Mouse (Mus musculus): Measurements from ENCODE around the gene Ccdc148. TPM values are rescaled to one million over a fixed set of nuclear protein-coding genes. Genes with fewer than 3 reads are reported as not detected.

Gene Ccdc148
- polyA plus RNA-seq, 1 experiment = 0.02 TPM

DNA sequence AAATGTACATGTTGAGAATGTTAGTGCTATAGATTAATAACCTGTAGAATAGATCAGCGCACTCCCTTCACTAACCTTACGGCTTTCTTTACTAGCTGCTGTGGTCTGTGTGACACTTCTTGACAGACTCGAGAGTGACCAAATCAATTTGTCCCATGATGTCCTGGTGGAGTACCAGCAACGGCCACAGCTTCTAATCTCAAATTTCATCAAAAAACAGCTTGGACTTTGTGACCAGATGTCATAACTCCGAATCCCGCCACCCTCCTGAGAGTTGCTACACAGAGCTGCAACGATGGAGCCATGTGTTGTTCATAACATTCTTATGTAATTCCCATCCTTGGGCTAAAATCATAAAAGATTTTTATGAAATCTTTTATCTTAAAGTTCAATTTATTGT lies 370.5 kb downstream of the Ccdc148 start:
- H3K27me3 ChIP-seq (ENCODE audit: control insufficient read depth, insufficient read depth, insufficient read length) = peaks cover 3% of the 10 kb centered on the region
- no peaks in the 10 kb centered on the region for H3K79me2 ChIP-seq (ENCODE audit: control insufficient read depth, insufficient read depth)
- no peak overlapping the region for H3ac ChIP-seq (ENCODE audit: control insufficient read depth, insufficient read length, low read depth)
- TF ChIP-seq CTCF (IDR thresholded peaks at IDR 0.05; ENCODE audit: control insufficient read depth, insufficient read depth, insufficient read length) (no peak), MAX (IDR thresholded peaks at IDR 0.05) (no peak), USF1 (IDR thresholded peaks at IDR 0.05; ENCODE audit: low read depth) (no peak), MYOD1 (IDR thresholded peaks at IDR 0.05; ENCODE audit: control insufficient read depth, insufficient read length, low read depth) (no peak), CEBPB (IDR thresholded peaks at IDR 0.05; ENCODE audit: low read depth) (no peak), FOSL1 (IDR thresholded peaks at IDR 0.05; ENCODE audit: insufficient read depth, low read length, poor library complexity, severe bottlenecking) (no peak)
- H3K36me3 ChIP-seq (ENCODE audit: control insufficient read depth, insufficient read depth) = no peaks in the 10 kb centered on the region
- H3K79me3 ChIP-seq (ENCODE audit: low read depth) = no peaks in the 10 kb centered on the region
- H3K4me3 ChIP-seq (ENCODE audit: insufficient read depth, poor library complexity, severe bottlenecking) = no peak overlapping the region

DNA sequence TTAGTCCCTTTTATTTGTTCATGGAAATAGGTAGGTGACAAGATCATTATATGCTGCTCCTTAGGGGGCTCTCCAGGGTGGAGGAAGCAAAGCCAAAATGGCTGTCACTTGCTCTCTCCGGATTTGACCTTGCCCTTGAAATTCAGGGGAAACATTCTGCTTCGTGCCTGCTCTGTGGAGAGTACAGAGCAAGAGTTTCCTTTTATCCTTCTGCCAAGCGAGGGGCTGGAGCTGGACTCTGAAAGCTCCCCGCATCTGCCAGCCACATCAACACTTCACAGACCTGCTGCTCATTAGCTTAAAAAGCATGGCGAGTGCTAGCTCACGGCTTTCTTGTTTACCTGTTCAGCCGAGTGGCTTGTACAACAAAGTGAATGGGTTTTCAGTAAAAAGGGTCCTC lies 373.1 kb downstream of the Ccdc148 start:
- Histone ChIP-seq H3ac (ENCODE audit: control insufficient read depth, insufficient read length, low read depth) (no peak overlapping the region), H3K27me3 (ENCODE audit: control insufficient read depth, insufficient read depth, insufficient read length) (peaks cover 7% of the 10 kb centered on the region), H3K79me3 (ENCODE audit: low read depth) (no peaks in the 10 kb centered on the region), H3K79me2 (ENCODE audit: control insufficient read depth, insufficient read depth) (no peaks in the 10 kb centered on the region), H3K4me3 (ENCODE audit: insufficient read depth, poor library complexity, severe bottlenecking) (no peak overlapping the region), H3K36me3 (ENCODE audit: control insufficient read depth, insufficient read depth) (no peaks in the 10 kb centered on the region)
- no peak for TF ChIP-seq CEBPB (IDR thresholded peaks at IDR 0.05; ENCODE audit: low read depth)

DNA sequence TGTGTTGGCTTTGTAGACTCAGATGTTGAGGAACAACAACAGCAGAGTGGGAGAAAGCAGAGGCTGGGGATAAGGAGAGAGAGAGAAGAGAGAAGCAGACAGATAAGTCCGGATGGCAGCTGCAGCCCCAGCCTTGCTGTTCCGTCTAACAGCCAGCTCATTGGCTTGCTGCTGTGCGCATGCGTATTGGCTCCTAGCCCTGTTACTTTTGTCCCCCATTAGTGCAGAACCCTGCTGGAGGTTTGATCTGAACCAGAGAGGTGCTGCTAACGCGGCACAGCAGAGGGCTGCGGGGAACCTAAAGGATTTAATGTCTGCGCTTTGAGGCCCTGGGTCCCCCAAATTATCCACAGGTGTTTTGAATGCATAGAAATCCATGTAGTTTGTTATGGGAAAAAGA lies 373.8 kb downstream of the Ccdc148 start:
- Histone ChIP-seq H3K27me3 (ENCODE audit: control insufficient read depth, insufficient read depth, insufficient read length) (peaks cover 7% of the 10 kb centered on the region), H3K79me3 (ENCODE audit: low read depth) (no peaks in the 10 kb centered on the region), H3ac (ENCODE audit: control insufficient read depth, insufficient read length, low read depth) (no peak overlapping the region), H3K79me2 (ENCODE audit: control insufficient read depth, insufficient read depth) (no peaks in the 10 kb centered on the region), H3K36me3 (ENCODE audit: control insufficient read depth, insufficient read depth) (no peaks in the 10 kb centered on the region), H3K4me3 (ENCODE audit: insufficient read depth, poor library complexity, severe bottlenecking) (no peak overlapping the region)
- TF ChIP-seq MAX (IDR thresholded peaks at IDR 0.05) (no peak), MYOG (IDR thresholded peaks at IDR 0.05; ENCODE audit: control insufficient read depth, extremely low read depth, insufficient read length) (no peak), CTCF (IDR thresholded peaks at IDR 0.05; ENCODE audit: control insufficient read depth, insufficient read depth, insufficient read length) (no peak), FOSL1 (IDR thresholded peaks at IDR 0.05; ENCODE audit: insufficient read depth, low read length, poor library complexity, severe bottlenecking) (no peak), USF1 (IDR thresholded peaks at IDR 0.05; ENCODE audit: low read depth) (no peak), CEBPB (IDR thresholded peaks at IDR 0.05; ENCODE audit: low read depth) (no peak), MYOD1 (IDR thresholded peaks at IDR 0.05; ENCODE audit: control insufficient read depth, insufficient read length, low read depth) (no peak)

DNA sequence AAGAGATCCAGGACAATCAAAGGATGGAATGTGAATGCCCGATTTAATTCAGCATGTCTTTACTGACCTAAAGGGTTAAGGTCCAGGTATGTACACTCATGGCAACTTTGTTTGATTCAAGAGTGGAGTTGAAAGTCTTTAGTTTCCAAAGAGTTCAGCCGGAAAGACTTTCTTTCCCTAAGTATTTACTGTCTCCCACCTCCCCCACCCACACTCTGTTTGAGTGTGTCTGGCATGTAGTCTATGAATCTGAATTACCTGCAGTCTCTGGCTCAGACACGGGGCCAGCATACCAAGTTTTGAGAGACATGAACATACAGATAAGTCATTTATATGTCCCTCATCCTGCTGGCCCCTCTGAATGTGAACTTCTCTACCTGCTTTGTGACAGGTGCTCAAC lies 374.3 kb downstream of the Ccdc148 start:
- H3K79me2 ChIP-seq (ENCODE audit: control insufficient read depth, insufficient read depth) = no peaks in the 10 kb centered on the region
- H3K36me3 ChIP-seq (ENCODE audit: control insufficient read depth, insufficient read depth) = no peaks in the 10 kb centered on the region
- no peak overlapping the region for H3ac ChIP-seq (ENCODE audit: control insufficient read depth, insufficient read length, low read depth)
- no peak overlapping the region for H3K4me3 ChIP-seq (ENCODE audit: insufficient read depth, poor library complexity, severe bottlenecking)
- peaks cover 10% of the 10 kb centered on the region for H3K27me3 ChIP-seq (ENCODE audit: control insufficient read depth, insufficient read depth, insufficient read length)
- no peak for TF ChIP-seq USF1 (IDR thresholded peaks at IDR 0.05; ENCODE audit: low read depth)
- no peak for TF ChIP-seq MYOG (IDR thresholded peaks at IDR 0.05; ENCODE audit: control insufficient read depth, extremely low read depth, insufficient read length)
- TF ChIP-seq FOSL1 (IDR thresholded peaks at IDR 0.05; ENCODE audit: insufficient read depth, low read length, poor library complexity, severe bottlenecking) = no peak
- no peak for TF ChIP-seq MYOD1 (IDR thresholded peaks at IDR 0.05; ENCODE audit: control insufficient read depth, insufficient read length, low read depth)
- H3K79me3 ChIP-seq (ENCODE audit: low read depth) = no peaks in the 10 kb centered on the region

DNA sequence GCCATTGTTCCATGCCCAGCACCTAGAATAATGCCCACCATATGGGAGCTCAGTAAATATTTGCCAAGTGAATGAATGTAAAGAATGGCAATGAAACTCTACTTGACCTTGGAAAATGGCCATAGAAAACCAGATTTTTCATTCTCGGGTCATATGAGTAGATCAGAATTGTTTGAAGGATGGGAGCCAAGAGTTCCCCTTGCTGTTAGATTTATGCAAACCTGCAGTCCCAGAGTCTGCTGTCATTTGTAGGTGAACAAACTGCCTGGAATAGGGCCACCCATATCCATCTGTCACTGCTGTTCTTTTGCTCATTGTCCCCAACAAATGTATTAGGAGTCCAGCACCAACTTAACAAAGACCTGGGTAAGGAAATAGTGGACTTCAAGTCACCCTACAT lies 377.0 kb downstream of the Ccdc148 start:
- Histone ChIP-seq H3K36me3 (ENCODE audit: control insufficient read depth, insufficient read depth) (no peaks in the 10 kb centered on the region), H3K79me2 (ENCODE audit: control insufficient read depth, insufficient read depth) (no peaks in the 10 kb centered on the region), H3K79me3 (ENCODE audit: low read depth) (no peaks in the 10 kb centered on the region), H3K4me3 (ENCODE audit: insufficient read depth, poor library complexity, severe bottlenecking) (no peak overlapping the region), H3K27me3 (ENCODE audit: control insufficient read depth, insufficient read depth, insufficient read length) (peaks cover 25% of the 10 kb centered on the region), H3ac (ENCODE audit: control insufficient read depth, insufficient read length, low read depth) (no peak overlapping the region)
- TF ChIP-seq MYOD1 (IDR thresholded peaks at IDR 0.05; ENCODE audit: control insufficient read depth, insufficient read length, low read depth) = no peak
- TF ChIP-seq CTCF (IDR thresholded peaks at IDR 0.05; ENCODE audit: control insufficient read depth, insufficient read depth, insufficient read length) = no peak
- no peak for TF ChIP-seq MYOG (IDR thresholded peaks at IDR 0.05; ENCODE audit: control insufficient read depth, extremely low read depth, insufficient read length)
- TF ChIP-seq FOSL1 (IDR thresholded peaks at IDR 0.05; ENCODE audit: insufficient read depth, low read length, poor library complexity, severe bottlenecking) = no peak
- TF ChIP-seq MAX (IDR thresholded peaks at IDR 0.05) = no peak
- no peak for TF ChIP-seq USF1 (IDR thresholded peaks at IDR 0.05; ENCODE audit: low read depth)
- TF ChIP-seq CEBPB (IDR thresholded peaks at IDR 0.05; ENCODE audit: low read depth) = no peak

DNA sequence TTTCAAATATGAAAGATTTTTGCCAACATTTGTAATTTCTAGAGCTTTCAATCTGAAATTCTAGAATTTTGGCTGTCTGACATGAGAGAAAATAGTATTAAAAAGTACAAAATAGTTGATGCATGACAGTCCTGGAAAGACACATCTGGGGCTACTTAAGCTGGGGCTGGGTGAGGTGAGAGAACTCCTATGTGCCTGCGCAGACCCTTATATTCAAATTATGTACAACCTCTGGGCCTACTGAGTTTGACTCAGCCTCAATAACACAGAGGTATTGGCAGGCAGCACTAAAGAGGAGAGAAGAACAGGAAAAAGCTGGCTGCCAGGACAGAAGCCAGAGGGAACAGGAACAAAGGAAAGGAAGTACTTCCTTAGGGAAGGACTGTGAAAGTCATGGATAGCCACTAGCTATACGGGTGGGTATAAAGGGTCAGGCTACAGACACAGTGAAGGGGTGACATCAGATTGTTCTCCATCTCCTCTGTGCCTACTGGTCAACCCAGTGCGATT lies 381.4 kb downstream of the Ccdc148 start:
- Histone ChIP-seq H3ac (ENCODE audit: control insufficient read depth, insufficient read length, low read depth) (no peak overlapping the region), H3K27me3 (ENCODE audit: control insufficient read depth, insufficient read depth, insufficient read length) (peaks cover 26% of the 10 kb centered on the region), H3K36me3 (ENCODE audit: control insufficient read depth, insufficient read depth) (no peaks in the 10 kb centered on the region), H3K79me3 (ENCODE audit: low read depth) (no peaks in the 10 kb centered on the region), H3K4me3 (ENCODE audit: insufficient read depth, poor library complexity, severe bottlenecking) (no peak overlapping the region), H3K79me2 (ENCODE audit: control insufficient read depth, insufficient read depth) (no peaks in the 10 kb centered on the region)
- TF ChIP-seq CEBPB (IDR thresholded peaks at IDR 0.05; ENCODE audit: low read depth) = no peak
- TF ChIP-seq USF1 (IDR thresholded peaks at IDR 0.05; ENCODE audit: low read depth) = no peak
- no peak for TF ChIP-seq CTCF (IDR thresholded peaks at IDR 0.05; ENCODE audit: control insufficient read depth, insufficient read depth, insufficient read length)
- TF ChIP-seq MYOD1 (IDR thresholded peaks at IDR 0.05; ENCODE audit: control insufficient read depth, insufficient read length, low read depth) = no peak
- TF ChIP-seq MYOG (IDR thresholded peaks at IDR 0.05; ENCODE audit: control insufficient read depth, extremely low read depth, insufficient read length) = no peak
- no peak for TF ChIP-seq MAX (IDR thresholded peaks at IDR 0.05)
- TF ChIP-seq FOSL1 (IDR thresholded peaks at IDR 0.05; ENCODE audit: insufficient read depth, low read length, poor library complexity, severe bottlenecking) = no peak
